Mouse (Mus musculus) cerebellum, adult (tissue): ENCODE data around the gene Bfsp1.

Source experiments
- ATAC-seq: cut with Nextera tagmentation; 2 replicates; pipeline ENCODE4 v1.9.2; 2017; ENCODE audit warnings: mild to moderate bottlenecking, moderate library complexity, mixed read lengths; ENCODE audit not compliant: insufficient number of reproducible peaks, low FRiP score, low TSS enrichment

The Bfsp1 gene

GRCm38 (mm10) chr2:143864600-143864999 is 1.6 kb upstream of the Bfsp1 start:
- ATAC-seq, result no peak

GRCm38 (mm10) chr2:143859166-143859565 is 3.8 kb downstream of the Bfsp1 start:
- ATAC-seq, result no peak

GRCm38 (mm10) chr2:143853447-143853846 is 9.5 kb downstream of the Bfsp1 start:
- no peak for ATAC-seq

- no peak for ATAC-seq
Observed at GRCm38 (mm10) chr2:143852295-143853275, 10.4 kb downstream of the Bfsp1 start.

GRCm38 (mm10) chr2:143851354-143852221 is 11.4 kb downstream of the Bfsp1 start:
- 0 out of 2 replicates have a peak, but pooled peaks have one; percentile 42 for ATAC-seq

GRCm38 (mm10) chr2:143847291-143847690 is 15.7 kb downstream of the Bfsp1 start:
- ATAC-seq, result no peak

GRCm38 (mm10) chr2:143846799-143847198 is 16.2 kb downstream of the Bfsp1 start:
- no peak for ATAC-seq

- ATAC-seq, result no peak
Observed at GRCm38 (mm10) chr2:143844779-143845178, 18.2 kb downstream of the Bfsp1 start.

- no peak for ATAC-seq
Observed at GRCm38 (mm10) chr2:143841536-143841935, 21.4 kb downstream of the Bfsp1 start.

- ATAC-seq, result no peak
Observed at GRCm38 (mm10) chr2:143840895-143841294, 22.1 kb downstream of the Bfsp1 start.

GRCm38 (mm10) chr2:143839458-143839857 is 23.5 kb downstream of the Bfsp1 start:
- no peak for ATAC-seq

- ATAC-seq, result no peak
Observed at GRCm38 (mm10) chr2:143838698-143839097, 24.3 kb downstream of the Bfsp1 start.

- peak; percentile 79 for ATAC-seq
Observed at GRCm38 (mm10) chr2:143837291-143837701, 25.7 kb downstream of the Bfsp1 start.

GRCm38 (mm10) chr2:143835820-143836219 is 27.2 kb downstream of the Bfsp1 start:
- no peak for ATAC-seq

GRCm38 (mm10) chr2:143834082-143834481 is 28.9 kb downstream of the Bfsp1 start:
- no peak for ATAC-seq

GRCm38 (mm10) chr2:143832721-143833120 is 30.3 kb downstream of the Bfsp1 start:
- no peak for ATAC-seq

- ATAC-seq, result no peak
Observed at GRCm38 (mm10) chr2:143831645-143832044, 31.3 kb downstream of the Bfsp1 start.

- no peak for ATAC-seq
Observed at GRCm38 (mm10) chr2:143813461-143813860, 49.5 kb downstream of the Bfsp1 start.

- ATAC-seq, result no peak
Observed at GRCm38 (mm10) chr2:143812262-143812661, 50.7 kb downstream of the Bfsp1 start.

GRCm38 (mm10) chr2:143808789-143809188 is 54.2 kb downstream of the Bfsp1 start:
- ATAC-seq, result no peak
